Mouse (Mus musculus) spleen, adult 2 months (tissue): ENCODE measurements around the gene Dolk. TPM values are rescaled to one million over a fixed set of nuclear protein-coding genes. Genes with fewer than 3 reads are reported as not detected.
A peak's percentile ranks its signal among the peaks of the same experiment; 100 is the strongest.

Source experiments
- DNase-seq, 2 experiments: peaks; one replicate each; pipeline versions ENCODE4 v3.0.0 to v3.0.0-alpha.2; 2012 to 2021; ENCODE audit warnings: low spot score in 2 of 2, low read depth in 1 of 2
- H3K27ac ChIP-seq: fragments of 200-500 bp; 2 replicates; pipeline ENCODE4 v1.5.1; 2012; ENCODE audit warnings: low read length, inconsistent platforms; ENCODE audit not compliant: insufficient read depth
- H3K27me3 ChIP-seq: fragments of 200-500 bp; 2 replicates; pipeline ENCODE4 v1.6.1; 2012; ENCODE audit warnings: mild to moderate bottlenecking, moderate library complexity, low read length, inconsistent platforms; ENCODE audit not compliant: control insufficient read depth, insufficient read depth
- H3K36me3 ChIP-seq: fragments of 200-500 bp; 2 replicates; pipeline ENCODE4 v1.6.1; 2012; ENCODE audit warnings: mild to moderate bottlenecking, low read length, inconsistent platforms; ENCODE audit not compliant: control insufficient read depth, insufficient read depth
- H3K4me1 ChIP-seq: fragments of 200-500 bp; 2 replicates; pipeline ENCODE4 v1.6.1; 2011; ENCODE audit warnings: inconsistent platforms; ENCODE audit not compliant: control insufficient read depth, insufficient read depth, insufficient read length
- H3K4me3 ChIP-seq: fragments of 200-500 bp; 2 replicates; pipeline ENCODE4 v1.5.1; 2011; ENCODE audit warnings: mild to moderate bottlenecking, inconsistent platforms; ENCODE audit not compliant: insufficient read depth, insufficient read length; ENCODE audit errors: extremely low read depth
- CTCF ChIP-seq: fragments of 200-500 bp; IDR thresholded peaks from 2 replicates; pipeline ENCODE4 v1.5.1; 2011; ENCODE audit warnings: mild to moderate bottlenecking, inconsistent platforms; ENCODE audit not compliant: insufficient read depth, insufficient read length, insufficient replicate concordance; ENCODE audit errors: extremely low read depth
- POLR2A ChIP-seq: fragments of 200-500 bp; IDR thresholded peaks from 2 replicates; pipeline ENCODE4 v1.6.1; 2011; ENCODE audit warnings: low read depth, low read length, inconsistent platforms
- WGBS: fragments of 180-500 bp; shearing (Covaris S2); methylation state at CpG from one replicate; pipeline ENCODE4 v1.1.7; 2018; 5-methylcytosine and 5-hydroxymethylcytosine counted together
- polyA plus RNA-seq: library from polyadenylated mRNA; depleted of rRNA; stranded (reverse); fragments of >200 nt; gene quantifications from 2 replicates; pipeline ENCODE4 v1.2.3, GENCODE M21; 2012

Gene Dolk
- polyA plus RNA-seq, 1 experiment = 11.0 TPM

- 3% methylated on average over 10 of the region's 10 CpGs for WGBS
- Histone ChIP-seq H3K4me1 (peaks cover 11% of the 10 kb centered on the region; the same call in 1 of the 2 replicates), H3K4me3 (peak overlapping the region; percentile 99), H3K27ac (no peak overlapping the region), H3K27me3 (no peaks in the 10 kb centered on the region), H3K36me3 (no peaks in the 10 kb centered on the region)
- TF ChIP-seq POLR2A (no peak), CTCF (no peak)
- no peak for DNase-seq
Measured at GRCm38 (mm10) chr2:30287027-30287373, 866 bp upstream of the Dolk start.

GRCm38 (mm10) chr2:30285416-30286181, 535 bp downstream of the Dolk start:
- H3K4me1 ChIP-seq = peaks cover 11% of the 10 kb centered on the region; the same call in 1 of the 2 replicates
- H3K27ac ChIP-seq = peak overlapping the region; percentile 39; the same call in 1 of the 2 replicates
- H3K4me3 ChIP-seq = peak overlapping the region; percentile 99
- WGBS = 14% methylated on average over 38 of the region's 38 CpGs
- TF ChIP-seq POLR2A (no peak), CTCF (no peak)
- DNase-seq = no peak
- H3K36me3 ChIP-seq = no peaks in the 10 kb centered on the region
- no peaks in the 10 kb centered on the region for H3K27me3 ChIP-seq

- no peak overlapping the region for H3K27ac ChIP-seq
- WGBS = 71% methylated on average over 5 of the region's 5 CpGs
- no peak overlapping the region for H3K4me3 ChIP-seq
- H3K4me1 ChIP-seq = peaks cover 11% of the 10 kb centered on the region; the same call in 1 of the 2 replicates
- DNase-seq = no peak
- TF ChIP-seq POLR2A (no peak), CTCF (no peak)
- no peaks in the 10 kb centered on the region for H3K36me3 ChIP-seq
- H3K27me3 ChIP-seq = no peaks in the 10 kb centered on the region
Measured at GRCm38 (mm10) chr2:30285004-30285403, 1.1 kb downstream of the Dolk start.

- Histone ChIP-seq H3K4me3 (no peak overlapping the region), H3K27me3 (no peaks in the 10 kb centered on the region), H3K4me1 (peaks cover 11% of the 10 kb centered on the region; the same call in 1 of the 2 replicates), H3K27ac (no peak overlapping the region), H3K36me3 (no peaks in the 10 kb centered on the region)
- 79% methylated on average over 2 of the region's 2 CpGs for WGBS
- no peak for DNase-seq
- TF ChIP-seq CTCF (no peak), POLR2A (no peak)
Measured at GRCm38 (mm10) chr2:30283193-30283592, 2.9 kb downstream of the Dolk start.

GRCm38 (mm10) chr2:30281651-30282050, 4.5 kb downstream of the Dolk start:
- DNase-seq = no peak
- H3K27me3 ChIP-seq = no peaks in the 10 kb centered on the region
- peaks cover 11% of the 10 kb centered on the region; the same call in 1 of the 2 replicates for H3K4me1 ChIP-seq
- TF ChIP-seq POLR2A = no peak
- TF ChIP-seq CTCF = no peak
- H3K27ac ChIP-seq = no peak overlapping the region
- WGBS = 82% methylated on average over 3 of the region's 3 CpGs
- H3K4me3 ChIP-seq = no peak overlapping the region
- H3K36me3 ChIP-seq = no peaks in the 10 kb centered on the region

- Histone ChIP-seq H3K36me3 (no peaks in the 10 kb centered on the region), H3K4me1 (peaks cover 10% of the 10 kb centered on the region; the same call in 1 of the 2 replicates), H3K4me3 (no peak within 1 kb of the TSS), H3K27me3 (no peaks in the 10 kb centered on the region), H3K27ac (no peak within 1 kb of the TSS)
- no peak for DNase-seq
- TF ChIP-seq POLR2A (no peak), CTCF (no peak)
- 94% methylated on average over 11 of the region's 11 CpGs for WGBS
Measured at GRCm38 (mm10) chr2:30280743-30281142, 5.4 kb downstream of the Dolk start, which contains the start of gene Gm28038. Gm28038 (plus strand) TSS chr2:30281043.

- WGBS = 17% methylated on average over 1 of the region's 1 CpGs
- Histone ChIP-seq H3K4me3 (no peak overlapping the region), H3K27ac (no peak overlapping the region), H3K36me3 (no peaks in the 10 kb centered on the region), H3K27me3 (no peaks in the 10 kb centered on the region), H3K4me1 (peaks cover 2% of the 10 kb centered on the region; the same call in 1 of the 2 replicates)
- TF ChIP-seq POLR2A (no peak), CTCF (peak; percentile 57; the same call in 1 of the 2 replicates)
- DNase-seq = peak; percentile 45 to 58
Measured at GRCm38 (mm10) chr2:30270134-30270533, 16.0 kb downstream of the Dolk start.
